Mouse (Mus musculus): Measurements from ENCODE around the gene Auts2. TPM values are rescaled to one million over a fixed set of nuclear protein-coding genes. Genes with fewer than 3 reads are reported as not detected.

Gene Auts2
- polyA plus RNA-seq, 1 experiment from 2014 or later = 57.8 TPM

DNA sequence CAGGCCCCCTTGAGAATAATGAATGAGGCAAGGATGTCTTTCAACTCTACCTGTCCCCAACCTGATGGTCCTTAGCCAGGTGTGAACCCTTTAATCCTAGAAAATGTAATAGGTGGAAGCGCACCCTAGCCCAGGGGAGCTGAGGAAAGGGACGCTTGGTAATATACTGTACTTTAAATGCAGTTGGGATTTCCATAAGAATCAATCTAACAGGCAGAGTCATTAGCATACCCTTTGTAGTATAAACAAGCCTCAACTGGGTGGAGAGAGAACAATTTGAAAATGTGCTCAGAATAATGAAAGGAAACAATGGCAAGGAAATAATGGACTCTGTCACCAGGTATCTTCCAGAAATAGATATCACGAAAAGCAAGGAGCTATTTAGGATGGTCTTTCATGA lies 16.7 kb downstream of the Auts2 start:
- H3K27me3 ChIP-seq (ENCODE audit: low read depth, poor library complexity, severe bottlenecking) = no peaks in the 10 kb centered on the region
- H3K27ac ChIP-seq = no peak overlapping the region
- peaks cover 80% of the 10 kb centered on the region for H3K4me1 ChIP-seq
- H3K4me3 ChIP-seq = no peak overlapping the region
- no peaks in the 10 kb centered on the region for H3K9me3 ChIP-seq (replicated peaks)
- DNase-seq (ENCODE audit: low spot score) = no peak
- H3K36me3 ChIP-seq = no peaks in the 10 kb centered on the region
- WGBS = 42% methylated on average over 3 of the region's 3 CpGs

DNA sequence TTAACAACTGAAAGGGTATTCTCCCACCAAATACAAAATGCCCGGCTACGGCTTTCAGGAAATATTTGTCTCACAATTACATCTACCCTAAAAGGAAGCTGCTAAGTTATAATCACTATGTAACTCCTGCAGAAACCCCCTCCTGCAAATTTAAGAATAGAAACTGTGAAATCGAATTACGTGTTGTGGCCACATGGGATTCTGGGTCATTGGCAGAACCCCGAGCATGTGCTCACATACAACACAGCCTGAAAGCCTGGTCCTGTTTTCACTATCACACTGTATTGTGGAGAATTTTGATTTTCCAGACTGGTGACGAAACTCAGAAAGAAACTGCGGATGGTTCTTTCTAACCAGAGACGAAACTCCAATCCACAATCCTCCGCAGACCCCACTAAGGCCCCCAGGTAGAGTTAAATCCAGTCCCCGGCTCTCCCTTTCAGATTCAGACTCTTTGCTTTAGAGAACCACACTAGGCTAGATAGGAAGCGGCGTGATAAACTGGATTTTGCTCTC lies 21.7 kb downstream of the Auts2 start:
- Histone ChIP-seq H3K36me3 (no peaks in the 10 kb centered on the region), H3K27ac (no peak overlapping the region), H3K4me1 (peaks cover 80% of the 10 kb centered on the region), H3K9me3 (replicated peaks) (no peaks in the 10 kb centered on the region), H3K4me3 (no peak overlapping the region), H3K27me3 (ENCODE audit: low read depth, poor library complexity, severe bottlenecking) (no peaks in the 10 kb centered on the region)
- DNase-seq (ENCODE audit: low spot score) = no peak
- WGBS = 66% methylated on average over 12 of the region's 12 CpGs

DNA sequence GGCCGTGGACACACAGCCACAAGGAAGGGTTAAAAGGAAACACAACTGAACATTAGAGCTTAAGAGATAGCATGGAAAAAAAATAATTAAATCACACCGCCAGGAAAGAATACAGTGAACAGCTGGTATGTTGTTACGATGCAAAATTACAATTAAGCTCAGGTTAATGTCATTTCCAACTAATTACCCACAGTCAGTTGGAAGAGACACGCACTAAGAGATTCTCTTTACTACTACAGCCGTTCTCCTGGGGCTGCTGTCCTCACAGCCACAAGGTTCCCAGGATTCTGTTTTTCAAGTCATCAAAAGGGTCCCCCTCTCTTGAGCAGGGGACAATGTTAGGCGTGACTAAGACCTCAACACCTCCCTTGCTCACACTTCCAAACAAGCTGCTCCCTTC lies 25.3 kb downstream of the Auts2 start:
- no peaks in the 10 kb centered on the region for H3K27me3 ChIP-seq (ENCODE audit: low read depth, poor library complexity, severe bottlenecking)
- H3K36me3 ChIP-seq = no peaks in the 10 kb centered on the region
- H3K4me1 ChIP-seq = peaks cover 76% of the 10 kb centered on the region
- no peak for DNase-seq (ENCODE audit: low spot score)
- no peak overlapping the region for H3K4me3 ChIP-seq
- WGBS = 65% methylated on average over 6 of the region's 6 CpGs
- no peaks in the 10 kb centered on the region for H3K9me3 ChIP-seq (replicated peaks)
- H3K27ac ChIP-seq = no peak overlapping the region

DNA sequence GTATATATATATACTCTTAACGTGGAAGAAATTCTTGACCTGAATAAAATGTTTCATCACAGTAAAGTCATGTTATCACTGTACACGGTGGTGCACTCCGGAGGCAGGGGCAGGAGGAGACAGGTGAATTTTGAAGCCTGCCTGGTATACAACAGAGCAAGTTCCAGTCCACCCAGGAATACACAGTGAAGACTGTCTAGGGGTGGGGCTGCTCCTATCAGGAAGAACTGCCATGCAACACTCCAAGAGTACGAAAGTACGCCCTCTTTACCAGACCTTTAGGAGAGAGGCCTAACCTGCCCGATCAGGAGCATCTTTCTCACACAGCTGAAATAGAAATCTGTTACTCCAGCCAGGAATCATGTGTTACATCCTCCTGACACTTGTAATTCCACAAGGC lies 28.6 kb downstream of the Auts2 start:
- peaks cover 57% of the 10 kb centered on the region for H3K4me1 ChIP-seq
- no peak overlapping the region for H3K27ac ChIP-seq
- no peaks in the 10 kb centered on the region for H3K36me3 ChIP-seq
- DNase-seq (ENCODE audit: low spot score) = no peak
- no peaks in the 10 kb centered on the region for H3K27me3 ChIP-seq (ENCODE audit: low read depth, poor library complexity, severe bottlenecking)
- WGBS = 91% methylated on average over 6 of the region's 6 CpGs
- no peaks in the 10 kb centered on the region for H3K9me3 ChIP-seq (replicated peaks)
- no peak overlapping the region for H3K4me3 ChIP-seq

DNA sequence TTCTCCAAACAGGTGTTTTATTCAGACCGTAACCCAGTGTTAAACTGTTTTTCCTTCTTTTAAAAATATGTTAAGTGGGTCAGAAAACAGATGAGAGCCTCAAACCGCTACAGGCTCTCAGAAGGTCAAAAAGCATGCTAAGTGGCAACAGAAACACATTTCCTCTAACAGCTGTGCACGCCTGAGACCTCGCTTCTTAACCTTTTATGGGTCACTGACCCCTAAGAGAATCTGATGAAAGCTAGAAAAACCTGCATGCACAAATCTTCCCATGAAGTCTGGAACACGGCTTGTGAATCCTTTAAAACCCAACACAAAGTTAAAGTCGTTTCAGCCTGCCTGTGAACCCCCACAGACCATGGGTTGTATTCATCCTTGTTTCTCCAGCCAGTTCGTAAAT lies 29.9 kb downstream of the Auts2 start:
- H3K9me3 ChIP-seq (replicated peaks) = no peaks in the 10 kb centered on the region
- no peaks in the 10 kb centered on the region for H3K36me3 ChIP-seq
- DNase-seq (ENCODE audit: low spot score) = no peak
- no peaks in the 10 kb centered on the region for H3K27me3 ChIP-seq (ENCODE audit: low read depth, poor library complexity, severe bottlenecking)
- H3K4me1 ChIP-seq = peaks cover 47% of the 10 kb centered on the region
- no peak overlapping the region for H3K4me3 ChIP-seq
- no peak overlapping the region for H3K27ac ChIP-seq
- WGBS = 47% methylated on average over 7 of the region's 7 CpGs

DNA sequence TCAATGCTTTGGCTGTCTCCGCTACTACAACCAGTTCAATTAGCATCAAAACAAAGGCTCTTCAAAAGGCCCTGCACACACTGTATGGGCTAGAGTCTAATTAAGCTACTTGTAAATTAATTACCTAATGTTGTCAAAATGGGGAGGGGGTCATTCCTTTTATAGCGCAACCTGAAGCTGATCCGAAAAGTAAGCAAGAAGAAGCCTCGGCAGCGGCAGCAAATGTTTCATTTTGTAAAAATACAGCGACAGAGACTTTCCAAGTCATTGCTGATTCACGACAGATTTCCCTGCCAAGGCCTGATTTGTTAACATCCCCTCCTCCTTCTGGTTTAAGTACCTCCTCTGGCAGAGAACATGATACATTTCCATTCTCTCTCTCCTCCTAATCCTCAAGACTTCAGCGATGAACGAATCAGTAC lies 33.7 kb downstream of the Auts2 start:
- peaks cover 31% of the 10 kb centered on the region for H3K4me1 ChIP-seq
- no peaks in the 10 kb centered on the region for H3K27me3 ChIP-seq (ENCODE audit: low read depth, poor library complexity, severe bottlenecking)

DNA sequence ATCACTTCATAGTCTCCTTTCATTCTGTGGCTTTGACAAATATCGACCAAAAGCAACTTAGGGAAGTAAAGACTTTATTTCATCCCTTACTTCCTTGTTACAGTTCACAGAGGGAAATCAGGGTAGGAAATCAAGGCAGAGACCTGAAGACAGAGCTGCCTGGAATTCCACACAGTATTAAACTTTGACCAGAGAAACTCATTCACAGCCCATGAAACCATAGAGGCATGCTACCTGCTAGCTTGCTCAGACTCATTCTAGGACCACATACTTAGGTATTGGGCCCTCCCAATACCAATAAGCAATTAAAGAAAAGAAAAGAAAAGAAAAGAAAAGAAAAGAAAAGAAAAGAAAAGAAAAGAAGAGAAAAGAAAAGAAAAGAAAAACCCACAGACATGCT lies 38.3 kb downstream of the Auts2 start:
- Histone ChIP-seq H3K4me1 (peaks cover 43% of the 10 kb centered on the region), H3K9me3 (replicated peaks) (no peaks in the 10 kb centered on the region), H3K36me3 (no peaks in the 10 kb centered on the region), H3K27me3 (ENCODE audit: low read depth, poor library complexity, severe bottlenecking) (no peaks in the 10 kb centered on the region), H3K4me3 (no peak overlapping the region), H3K27ac (no peak overlapping the region)
- DNase-seq (ENCODE audit: low spot score) = no peak
- WGBS = 90% methylated on average over 1 of the region's 1 CpGs

More for the DNA sequence above, 33.7 kb downstream of the Auts2 start:
- H3K9me3 ChIP-seq (replicated peaks) = no peaks in the 10 kb centered on the region
- H3K36me3 ChIP-seq = no peaks in the 10 kb centered on the region
- no peak overlapping the region for H3K27ac ChIP-seq
- WGBS = 22% methylated on average over 9 of the region's 9 CpGs
- DNase-seq (ENCODE audit: low spot score) = no peak
- H3K4me3 ChIP-seq = no peak overlapping the region

DNA sequence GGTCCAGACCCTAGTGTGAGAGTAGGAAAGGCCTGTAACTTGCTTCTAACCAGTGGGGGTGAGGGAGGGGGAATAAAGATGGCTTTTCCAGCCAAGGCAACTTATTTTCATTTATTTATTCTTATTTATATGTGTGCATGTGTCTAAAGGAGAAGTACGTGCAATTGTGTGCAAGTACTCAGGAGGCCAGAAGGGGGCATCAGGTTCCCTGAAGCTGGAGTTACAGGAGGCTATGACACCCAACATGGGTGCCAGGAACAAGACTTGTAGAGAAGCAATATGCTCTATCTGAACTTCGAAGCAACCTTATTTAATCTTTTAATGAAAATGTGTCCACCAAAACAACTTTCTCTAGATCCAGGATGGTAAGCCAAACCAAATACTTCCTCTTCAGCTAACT lies 39.7 kb downstream of the Auts2 start:
- H3K36me3 ChIP-seq = no peaks in the 10 kb centered on the region
- WGBS = 92% methylated on average over 2 of the region's 2 CpGs
- H3K4me1 ChIP-seq = peaks cover 50% of the 10 kb centered on the region
- no peak overlapping the region for H3K4me3 ChIP-seq
- DNase-seq (ENCODE audit: low spot score) = no peak
- H3K27ac ChIP-seq = no peak overlapping the region
- no peaks in the 10 kb centered on the region for H3K9me3 ChIP-seq (replicated peaks)
- H3K27me3 ChIP-seq (ENCODE audit: low read depth, poor library complexity, severe bottlenecking) = no peaks in the 10 kb centered on the region

DNA sequence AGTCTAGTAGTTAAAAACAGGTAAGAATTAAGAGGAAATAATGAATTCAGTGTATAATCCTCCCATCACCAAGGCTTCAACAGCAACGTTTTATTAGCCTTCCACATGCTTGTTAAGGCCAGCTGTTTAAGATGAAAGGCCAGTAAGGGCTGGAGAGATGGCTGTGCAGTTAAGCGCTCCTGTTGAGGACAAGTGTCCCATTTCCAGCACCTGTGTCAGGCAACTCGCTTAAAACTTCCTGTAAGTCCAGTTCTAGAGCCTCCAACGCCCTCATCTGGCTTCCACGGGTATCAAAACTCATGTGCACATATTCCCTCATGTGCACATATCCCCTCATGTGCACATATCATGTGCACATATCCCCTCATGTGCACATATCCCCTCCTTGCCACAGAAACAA lies 41.1 kb downstream of the Auts2 start:
- H3K27ac ChIP-seq = no peak overlapping the region
- peak; percentile 44 for DNase-seq (ENCODE audit: low spot score)
- H3K36me3 ChIP-seq = no peaks in the 10 kb centered on the region
- no peaks in the 10 kb centered on the region for H3K9me3 ChIP-seq (replicated peaks)
- H3K4me1 ChIP-seq = peaks cover 55% of the 10 kb centered on the region
- no peaks in the 10 kb centered on the region for H3K27me3 ChIP-seq (ENCODE audit: low read depth, poor library complexity, severe bottlenecking)
- 15% methylated on average over 5 of the region's 5 CpGs for WGBS
- no peak overlapping the region for H3K4me3 ChIP-seq

DNA sequence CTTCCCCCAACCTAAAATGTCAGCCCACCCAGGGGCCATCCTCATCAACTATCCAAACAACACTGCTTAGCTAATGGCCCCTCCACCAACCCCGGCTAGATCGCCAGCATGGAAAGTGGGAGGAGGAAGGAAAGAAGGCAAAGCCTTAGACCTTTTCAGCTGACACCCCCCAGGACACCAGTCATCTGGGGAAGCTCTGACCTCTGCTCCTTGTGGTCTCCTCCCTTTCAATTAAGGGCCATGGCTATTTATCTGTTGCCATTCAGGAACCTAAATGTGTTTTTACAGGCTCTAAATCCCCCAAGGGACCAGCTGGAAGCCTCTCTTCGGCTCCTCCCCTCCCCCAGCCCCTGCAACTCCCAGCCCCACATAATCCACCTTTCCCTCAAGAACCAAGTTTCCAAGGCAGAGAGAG lies 42.3 kb downstream of the Auts2 start:
- no peaks in the 10 kb centered on the region for H3K36me3 ChIP-seq
- DNase-seq (ENCODE audit: low spot score) = no peak
- no peak overlapping the region for H3K27ac ChIP-seq
- no peaks in the 10 kb centered on the region for H3K27me3 ChIP-seq (ENCODE audit: low read depth, poor library complexity, severe bottlenecking)
- H3K4me3 ChIP-seq = 0 out of 2 replicates have a peak overlapping the region, but pooled peaks have one; percentile 12
- peaks cover 53% of the 10 kb centered on the region for H3K4me1 ChIP-seq
- 3% methylated on average over 3 of the region's 3 CpGs for WGBS
- no peaks in the 10 kb centered on the region for H3K9me3 ChIP-seq (replicated peaks)

DNA sequence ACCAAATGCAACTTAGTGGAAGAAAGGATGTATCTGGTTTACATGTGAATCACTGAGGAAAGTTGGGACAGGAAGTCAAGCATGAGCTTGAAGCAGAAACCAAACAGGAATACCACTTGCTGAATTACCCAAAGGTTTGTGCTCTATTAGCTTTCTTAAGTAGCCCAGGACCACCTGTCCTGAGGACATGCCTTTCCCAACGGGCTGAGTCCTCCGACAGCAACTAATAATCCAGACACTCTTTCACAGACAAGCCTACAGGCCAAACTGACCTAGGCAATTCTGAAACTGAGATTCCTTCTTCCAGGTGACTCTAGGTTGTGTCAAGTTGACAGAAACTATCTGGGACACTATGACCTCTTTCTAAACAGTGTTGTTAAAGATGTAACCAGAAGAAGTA lies 44.2 kb downstream of the Auts2 start:
- Histone ChIP-seq H3K4me3 (no peak overlapping the region), H3K27me3 (ENCODE audit: low read depth, poor library complexity, severe bottlenecking) (no peaks in the 10 kb centered on the region), H3K36me3 (no peaks in the 10 kb centered on the region), H3K4me1 (peaks cover 53% of the 10 kb centered on the region), H3K9me3 (replicated peaks) (no peaks in the 10 kb centered on the region), H3K27ac (no peak overlapping the region)
- 57% methylated on average over 2 of the region's 2 CpGs for WGBS
- no peak for DNase-seq (ENCODE audit: low spot score)

DNA sequence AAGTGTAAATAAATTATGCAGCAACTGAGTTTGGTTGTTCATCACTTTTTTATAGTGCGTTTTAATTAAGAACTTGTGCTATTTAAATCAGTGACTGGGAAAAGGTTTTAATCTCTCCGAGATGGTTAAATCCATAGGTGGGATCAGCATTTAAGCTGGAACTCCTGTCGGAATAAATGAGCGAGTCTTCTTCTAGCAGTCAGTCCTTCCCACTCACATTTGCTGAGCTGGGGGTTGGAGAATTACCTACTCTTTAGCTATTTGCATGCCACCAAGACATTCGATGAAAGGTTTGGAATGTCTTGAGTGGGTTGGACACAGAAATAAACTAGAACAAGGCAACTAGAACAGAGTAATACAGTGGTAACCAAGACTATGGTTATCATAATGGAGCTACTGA lies 45.1 kb downstream of the Auts2 start:
- no peaks in the 10 kb centered on the region for H3K27me3 ChIP-seq (ENCODE audit: low read depth, poor library complexity, severe bottlenecking)
- no peak overlapping the region for H3K4me3 ChIP-seq
- 87% methylated on average over 5 of the region's 5 CpGs for WGBS
- no peaks in the 10 kb centered on the region for H3K36me3 ChIP-seq
- peaks cover 51% of the 10 kb centered on the region for H3K4me1 ChIP-seq
- H3K9me3 ChIP-seq (replicated peaks) = no peaks in the 10 kb centered on the region
- no peak overlapping the region for H3K27ac ChIP-seq
- DNase-seq (ENCODE audit: low spot score) = no peak

DNA sequence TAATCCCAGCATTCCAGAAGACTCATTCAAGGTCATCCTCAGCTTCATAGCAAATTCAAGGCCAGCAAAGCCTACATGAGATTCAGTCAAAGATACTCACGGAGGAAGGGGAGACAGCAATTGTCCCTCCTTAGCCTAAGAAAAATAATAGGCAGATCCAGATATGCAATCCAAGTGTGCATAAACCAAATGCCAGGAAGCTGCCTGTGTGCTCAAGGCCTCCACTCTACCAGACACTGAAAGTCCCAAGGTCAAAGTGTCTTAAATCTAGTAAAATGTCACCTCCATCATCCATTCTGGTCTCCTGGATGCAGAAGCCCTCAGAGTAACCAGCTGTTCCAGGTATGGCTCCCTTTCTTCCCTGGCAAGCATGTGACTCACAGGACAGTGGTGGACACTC lies 50.4 kb downstream of the Auts2 start:
- Histone ChIP-seq H3K4me1 (peaks cover 37% of the 10 kb centered on the region), H3K36me3 (no peaks in the 10 kb centered on the region), H3K4me3 (no peak overlapping the region), H3K9me3 (replicated peaks) (no peaks in the 10 kb centered on the region), H3K27me3 (ENCODE audit: low read depth, poor library complexity, severe bottlenecking) (no peaks in the 10 kb centered on the region), H3K27ac (no peak overlapping the region)
- no peak for DNase-seq (ENCODE audit: low spot score)
- WGBS = 96% methylated on average over 1 of the region's 1 CpGs

DNA sequence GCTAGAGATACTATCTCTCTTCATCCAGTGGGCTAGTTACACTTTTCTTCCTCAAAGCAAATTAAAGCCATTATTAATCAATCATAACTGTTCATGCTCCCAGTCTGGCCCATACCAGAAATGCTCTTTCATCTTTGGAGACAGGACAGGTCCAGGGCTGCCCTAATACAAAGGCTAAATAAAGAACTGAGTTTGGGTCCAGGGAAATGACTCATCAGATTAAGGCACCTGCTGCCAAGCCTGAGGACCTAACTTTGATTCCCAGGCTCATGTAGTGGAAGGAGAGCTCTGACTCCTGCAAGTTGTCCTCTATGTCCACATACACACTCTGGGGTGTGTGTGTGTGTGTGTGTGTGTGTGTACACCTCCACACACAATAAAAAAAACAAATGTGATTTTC lies 51.1 kb downstream of the Auts2 start:
- Histone ChIP-seq H3K9me3 (replicated peaks) (no peaks in the 10 kb centered on the region), H3K4me1 (peaks cover 39% of the 10 kb centered on the region), H3K27ac (no peak overlapping the region), H3K27me3 (ENCODE audit: low read depth, poor library complexity, severe bottlenecking) (no peaks in the 10 kb centered on the region), H3K4me3 (no peak overlapping the region), H3K36me3 (no peaks in the 10 kb centered on the region)
- no peak for DNase-seq (ENCODE audit: low spot score)
